Mouse (Mus musculus) intestine, embryonic 15.5 days (tissue): ENCODE measurements around the gene Shcbp1. TPM values are rescaled to one million over a fixed set of nuclear protein-coding genes. Genes with fewer than 3 reads are reported as not detected.
"Not testable (repeated sequence)": the region's sequence is repeated elsewhere in the genome, so short reads cannot be mapped to it uniquely, and the experiment has no call there.

Experiments
- ATAC-seq: fragments of 200-750 bp; cut with Nextera tagmentation; 2 replicates; pipeline ENCODE4 v1.8.0; 2017; ENCODE audit warnings: moderate TSS enrichment, moderate library complexity
- H3K27ac ChIP-seq: fragments of 300-500 bp; sonication (generic); 2 replicates; pipeline ENCODE4 v1.5.1; 2015; ENCODE audit warnings: mild to moderate bottlenecking, inconsistent platforms
- H3K27me3 ChIP-seq: fragments of 300-500 bp; sonication (generic); replicated peaks from 2 replicates; pipeline ENCODE4 v1.6.1; 2015; ENCODE audit warnings: inconsistent platforms
- H3K36me3 ChIP-seq: fragments of 300-500 bp; sonication (generic); 2 replicates; pipeline ENCODE4 v1.6.1; 2015; ENCODE audit warnings: inconsistent platforms
- H3K4me1 ChIP-seq: fragments of 300-500 bp; sonication (generic); replicated peaks from 2 replicates; pipeline ENCODE4 v1.6.1; 2015; ENCODE audit warnings: inconsistent platforms
- H3K4me2 ChIP-seq: fragments of 300-500 bp; sonication (generic); replicated peaks from 2 replicates; pipeline ENCODE4 v1.6.1; 2015; ENCODE audit warnings: mild to moderate bottlenecking, inconsistent platforms
- H3K4me3 ChIP-seq: fragments of 300-500 bp; sonication (generic); replicated peaks from 2 replicates; pipeline ENCODE4 v1.5.1; 2015; ENCODE audit warnings: inconsistent platforms
- H3K9ac ChIP-seq: fragments of 300-500 bp; sonication (generic); 2 replicates; pipeline ENCODE4 v1.6.1; 2015; ENCODE audit warnings: inconsistent platforms
- H3K9me3 ChIP-seq: fragments of 300-500 bp; sonication (generic); 2 replicates; pipeline ENCODE4 v1.6.1; 2016; ENCODE audit warnings: inconsistent platforms
- WGBS: fragments of 180-500 bp; shearing (Covaris S2); methylation state at CpG from one replicate; pipeline ENCODE4 v1.1.7; 2015; 5-methylcytosine and 5-hydroxymethylcytosine counted together
- polyA plus RNA-seq: library from polyadenylated mRNA; unstranded; fragments of >200 nt; fragmentation: Nextera tagmentation; extraction: Ambion mirVana; gene quantifications from 2 replicates; pipeline ENCODE4 v1.2.1, GENCODE M21; 2015

Gene Shcbp1
- 58.7 and 69.6 TPM in 2 replicates for polyA plus RNA-seq

DNA sequence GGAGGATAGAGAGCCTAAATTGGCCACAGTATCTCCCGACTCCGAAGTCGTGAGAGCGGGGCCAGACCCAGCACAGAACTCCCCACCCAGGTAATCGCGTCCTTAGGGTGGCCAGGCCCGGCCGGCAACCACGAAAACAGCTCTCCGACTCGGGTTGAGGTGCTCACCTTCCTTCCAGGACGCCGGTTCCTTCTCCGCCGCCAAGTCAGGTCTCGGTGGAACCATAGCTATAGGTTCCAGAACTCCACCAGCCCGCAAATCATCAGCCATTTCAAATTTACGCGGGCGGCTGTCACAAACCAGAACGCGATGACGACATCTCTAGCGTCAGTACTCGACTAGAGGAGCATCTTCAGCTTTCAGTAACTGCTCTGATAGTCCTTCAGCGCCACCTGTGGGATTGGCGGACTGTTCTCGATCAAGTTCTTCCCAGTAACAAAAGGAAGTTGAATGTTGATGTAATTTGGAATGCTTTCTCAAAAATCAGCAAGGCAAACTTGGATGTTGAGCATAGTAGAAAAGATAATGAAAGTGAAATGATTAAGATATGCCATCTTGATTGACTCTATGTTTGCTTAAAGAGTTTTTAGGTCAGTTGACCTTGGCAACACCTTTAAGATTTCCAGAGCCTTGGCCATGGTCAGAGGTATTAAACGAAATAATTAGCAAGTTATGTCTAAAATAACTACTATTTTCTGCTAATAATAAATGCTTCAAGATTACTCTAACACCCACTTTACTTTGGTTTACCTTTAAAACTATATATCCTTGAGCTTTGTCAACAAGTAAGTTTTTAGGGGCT is at the start of gene Shcbp1:
Gene Shcbp1 (minus strand): TSS at position 314 of the 802 bp plus-strand sequence.
- Histone ChIP-seq H3K9ac (peak within 1 kb of the TSS; percentile 58), H3K4me2 (peak within 1 kb of the TSS; percentile 62), H3K36me3 (0 out of 2 replicates have a peak, but pooled peaks cover 3% of the 10 kb centered on the region), H3K27me3 (no peaks in the 10 kb centered on the region), H3K27ac (no peak within 1 kb of the TSS), H3K9me3 (no peaks in the 10 kb centered on the region), H3K4me3 (peak within 1 kb of the TSS; percentile 56), H3K4me1 (peaks cover 9% of the 10 kb centered on the region; the same call in 1 of the 2 replicates)
- 4% methylated on average over 29 of the region's 29 CpGs for WGBS
- peak; percentile 97 for ATAC-seq

GRCm38 (mm10) chr8:4808831-4809230 is 29.5 kb upstream of the Shcbp1 start:
- ATAC-seq, result no peak

GRCm38 (mm10) chr8:4800524-4801122 is 21.3 kb upstream of the Shcbp1 start:
- Histone ChIP-seq H3K9ac (no peak overlapping the region), H3K9me3 (no peaks in the 10 kb centered on the region), H3K27ac (no peak overlapping the region), H3K4me1 (no peaks in the 10 kb centered on the region), H3K36me3 (no peaks in the 10 kb centered on the region), H3K4me3 (no peak overlapping the region), H3K27me3 (no peaks in the 10 kb centered on the region), H3K4me2 (no peak overlapping the region)
- ATAC-seq, result no peak
- WGBS, result 56% methylated on average over 19 of the region's 19 CpGs

More at GRCm38 (mm10) chr8:4808831-4809230, 29.5 kb upstream of the Shcbp1 start:
- Histone ChIP-seq H3K4me3 (no peak overlapping the region), H3K4me2 (no peak overlapping the region), H3K36me3 (no peaks in the 10 kb centered on the region), H3K9ac (no peak overlapping the region), H3K9me3 (no peaks in the 10 kb centered on the region), H3K27me3 (no peaks in the 10 kb centered on the region), H3K4me1 (no peaks in the 10 kb centered on the region), H3K27ac (no peak overlapping the region)
- 86% methylated on average over 4 of the region's 4 CpGs for WGBS

GRCm38 (mm10) chr8:4778266-4778665 is 1.1 kb downstream of the Shcbp1 start:
- H3K4me1 ChIP-seq, result peaks cover 9% of the 10 kb centered on the region; the same call in 1 of the 2 replicates
- 0 out of 2 replicates have a peak, but pooled peaks cover 3% of the 10 kb centered on the region for H3K36me3 ChIP-seq
- peak overlapping the region; percentile 56 for H3K4me3 ChIP-seq
- H3K9me3 ChIP-seq, result no peaks in the 10 kb centered on the region
- 70% methylated on average over 6 of the region's 6 CpGs for WGBS
- H3K9ac ChIP-seq, result no peak overlapping the region; the same call in 1 of the 2 replicates
- ATAC-seq, result peak; percentile 39; the same call in 1 of the 2 replicates
- no peak overlapping the region for H3K27ac ChIP-seq
- H3K4me2 ChIP-seq, result peak overlapping the region; percentile 62
- H3K27me3 ChIP-seq, result no peaks in the 10 kb centered on the region

GRCm38 (mm10) chr8:4764751-4765150 is 14.6 kb downstream of the Shcbp1 start:
- H3K4me2 ChIP-seq, result no peak overlapping the region
- no peaks in the 10 kb centered on the region for H3K36me3 ChIP-seq
- no peak overlapping the region for H3K4me3 ChIP-seq
- no peaks in the 10 kb centered on the region for H3K4me1 ChIP-seq
- no peak for ATAC-seq
- H3K9ac ChIP-seq, result no peak overlapping the region
- H3K9me3 ChIP-seq, result no peaks in the 10 kb centered on the region
- 88% methylated on average over 4 of the region's 4 CpGs for WGBS
- no peak overlapping the region for H3K27ac ChIP-seq
- H3K27me3 ChIP-seq, result no peaks in the 10 kb centered on the region

DNA sequence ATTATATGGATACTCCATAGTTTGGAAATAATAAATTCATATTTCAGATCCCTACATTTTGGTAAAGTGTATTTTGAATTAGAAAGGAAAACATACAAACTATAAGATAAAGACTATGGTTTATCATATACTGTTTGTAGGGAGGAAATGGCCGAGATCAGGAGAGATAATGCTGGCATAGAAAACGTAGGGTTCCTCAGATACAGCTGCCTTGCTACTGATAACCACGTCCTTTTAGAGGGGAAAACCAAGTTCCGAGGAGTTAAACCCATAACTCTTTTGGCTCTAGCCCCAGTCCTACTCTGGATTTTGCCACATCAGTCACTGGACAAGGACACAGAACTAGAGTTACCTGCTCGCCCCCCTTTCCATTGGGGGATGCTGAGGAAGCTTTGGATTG is 26.3 kb downstream of the Shcbp1 start:
- no peak for ATAC-seq

DNA sequence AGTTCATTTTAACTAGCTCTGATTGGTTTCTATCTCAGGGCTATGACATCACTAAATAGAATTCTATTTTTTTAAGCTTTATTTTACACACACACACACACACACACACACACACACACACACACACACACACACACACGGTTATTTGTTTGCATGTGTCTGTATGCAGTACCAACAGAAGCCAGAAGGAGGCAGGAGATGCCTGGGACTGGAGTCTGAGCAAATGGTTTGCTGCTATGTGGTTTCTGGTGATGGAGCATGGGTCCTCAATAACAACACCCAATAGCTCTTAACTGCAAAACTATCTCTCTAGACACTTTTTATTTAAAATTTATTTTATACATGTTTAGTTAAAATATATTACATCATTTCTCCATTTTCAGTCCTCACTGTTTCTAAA is 48.4 kb downstream of the Shcbp1 start:
- Histone ChIP-seq H3K27me3 (no peaks in the 10 kb centered on the region), H3K36me3 (0 out of 2 replicates have a peak, but pooled peaks cover 2% of the 10 kb centered on the region), H3K27ac (no peak overlapping the region), H3K4me3 (no peak overlapping the region), H3K4me2 (no peak overlapping the region), H3K4me1 (no peaks in the 10 kb centered on the region), H3K9me3 (no peaks in the 10 kb centered on the region), H3K9ac (no peak overlapping the region)
- WGBS, result 71% methylated on average over 1 of the region's 1 CpGs
- ATAC-seq, result no peak

More for the DNA sequence above, 26.3 kb downstream of the Shcbp1 start:
- Histone ChIP-seq H3K4me2 (no peak overlapping the region), H3K9me3 (no peaks in the 10 kb centered on the region), H3K27me3 (no peaks in the 10 kb centered on the region), H3K9ac (no peak overlapping the region), H3K4me1 (no peaks in the 10 kb centered on the region), H3K4me3 (no peak overlapping the region), H3K36me3 (no peaks in the 10 kb centered on the region), H3K27ac (no peak overlapping the region)
- WGBS, result 88% methylated on average over 5 of the region's 5 CpGs

DNA sequence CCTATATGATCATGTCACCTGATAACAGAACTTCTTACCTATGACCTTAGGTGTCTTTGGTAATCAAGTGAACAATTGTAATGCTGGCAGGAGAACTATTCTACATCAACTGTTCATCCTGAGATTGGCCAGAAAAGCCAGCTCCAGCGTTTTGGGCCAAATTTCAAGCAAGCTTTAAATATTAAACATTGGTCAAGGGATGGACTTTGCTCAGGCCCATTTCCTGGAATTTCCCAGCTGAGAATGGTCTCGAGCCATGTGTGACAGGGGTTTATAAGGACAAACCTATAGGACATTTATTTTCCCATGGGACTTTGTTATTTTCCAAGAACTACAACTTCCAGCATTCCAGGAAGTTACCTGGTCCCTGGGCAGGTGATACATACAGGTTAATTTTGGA is 63.8 kb downstream of the Shcbp1 start:
- no peak overlapping the region for H3K27ac ChIP-seq
- H3K36me3 ChIP-seq, result no peaks in the 10 kb centered on the region
- no peak overlapping the region for H3K4me3 ChIP-seq
- ATAC-seq, result no peak
- H3K9ac ChIP-seq, result no peak overlapping the region
- WGBS, result 51% methylated on average over 2 of the region's 2 CpGs
- H3K9me3 ChIP-seq, result no peaks in the 10 kb centered on the region
- no peaks in the 10 kb centered on the region for H3K4me1 ChIP-seq
- H3K27me3 ChIP-seq, result no peaks in the 10 kb centered on the region
- H3K4me2 ChIP-seq, result no peak overlapping the region

DNA sequence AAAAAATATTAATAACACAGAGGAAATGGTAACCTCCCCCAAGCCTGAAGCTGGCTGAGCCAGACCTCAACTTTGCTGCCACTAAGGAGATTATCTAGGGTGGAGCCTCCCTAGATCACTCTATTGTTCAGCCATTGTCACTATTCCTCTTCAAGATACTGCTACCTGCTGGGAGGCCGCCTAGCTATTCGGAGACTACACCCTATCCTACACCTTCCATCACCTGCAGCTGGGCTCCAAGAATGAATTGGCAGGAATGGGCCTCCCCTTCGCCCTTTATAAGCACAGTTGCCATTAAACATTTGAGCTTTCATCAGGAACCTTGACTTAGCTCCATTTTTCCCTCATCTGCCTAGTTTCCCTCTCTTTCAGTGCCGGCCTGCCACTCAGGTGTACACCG is 71.0 kb downstream of the Shcbp1 start:
- H3K9me3 ChIP-seq, H3K4me1 ChIP-seq, H3K4me2 ChIP-seq, H3K36me3 ChIP-seq, ATAC-seq, H3K27ac ChIP-seq, H3K9ac ChIP-seq, H3K27me3 ChIP-seq, H3K4me3 ChIP-seq: not testable (repeated sequence)
- 63% methylated on average over 5 of the region's 5 CpGs for WGBS

DNA sequence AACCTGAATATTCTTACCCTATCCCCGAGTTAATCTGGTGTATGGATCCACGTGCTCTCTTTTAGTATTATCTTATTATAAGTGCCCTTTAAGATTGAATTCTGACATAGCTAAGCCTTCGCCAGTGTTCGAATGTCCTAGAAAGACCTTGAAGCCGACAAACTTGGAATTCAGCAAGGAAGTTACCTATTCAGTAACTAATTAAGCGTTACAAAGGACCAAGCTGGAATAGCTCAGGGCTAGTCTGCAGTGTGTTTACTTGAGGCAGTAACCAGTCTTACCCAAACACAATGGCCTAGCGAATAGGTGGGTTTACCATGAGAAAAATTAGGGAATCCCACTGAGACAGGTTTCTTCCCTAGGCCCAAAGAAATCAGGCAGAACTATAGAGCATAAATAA is 71.5 kb downstream of the Shcbp1 start:
- not testable (repeated sequence) for H3K9me3 ChIP-seq, H3K27me3 ChIP-seq, H3K4me3 ChIP-seq, ATAC-seq, H3K27ac ChIP-seq, H3K9ac ChIP-seq, H3K36me3 ChIP-seq, H3K4me2 ChIP-seq, H3K4me1 ChIP-seq
- 83% methylated on average over 7 of the region's 7 CpGs for WGBS

GRCm38 (mm10) chr8:4691634-4692033 is 87.7 kb downstream of the Shcbp1 start:
- H3K36me3 ChIP-seq, result no peaks in the 10 kb centered on the region
- H3K27ac ChIP-seq, result no peak overlapping the region
- H3K9me3 ChIP-seq, result no peaks in the 10 kb centered on the region
- H3K4me1 ChIP-seq, result no peaks in the 10 kb centered on the region
- no peak for ATAC-seq
- no peak overlapping the region for H3K9ac ChIP-seq
- 68% methylated on average over 1 of the region's 1 CpGs for WGBS
- H3K4me2 ChIP-seq, result no peak overlapping the region
- H3K27me3 ChIP-seq, result no peaks in the 10 kb centered on the region
- no peak overlapping the region for H3K4me3 ChIP-seq
